Mouse (Mus musculus) urinary bladder, postnatal 25 days (tissue): ENCODE data around the gene Zscan22.
"Not testable (repeated sequence)": the region's sequence is repeated elsewhere in the genome, so short reads cannot be mapped to it uniquely, and the experiment has no call there.

Experiments used
- DNase-seq: peaks from one replicate; pipeline ENCODE4 v3.0.0; 2022; ENCODE audit warnings: low spot score

The Zscan22 gene

DNA sequence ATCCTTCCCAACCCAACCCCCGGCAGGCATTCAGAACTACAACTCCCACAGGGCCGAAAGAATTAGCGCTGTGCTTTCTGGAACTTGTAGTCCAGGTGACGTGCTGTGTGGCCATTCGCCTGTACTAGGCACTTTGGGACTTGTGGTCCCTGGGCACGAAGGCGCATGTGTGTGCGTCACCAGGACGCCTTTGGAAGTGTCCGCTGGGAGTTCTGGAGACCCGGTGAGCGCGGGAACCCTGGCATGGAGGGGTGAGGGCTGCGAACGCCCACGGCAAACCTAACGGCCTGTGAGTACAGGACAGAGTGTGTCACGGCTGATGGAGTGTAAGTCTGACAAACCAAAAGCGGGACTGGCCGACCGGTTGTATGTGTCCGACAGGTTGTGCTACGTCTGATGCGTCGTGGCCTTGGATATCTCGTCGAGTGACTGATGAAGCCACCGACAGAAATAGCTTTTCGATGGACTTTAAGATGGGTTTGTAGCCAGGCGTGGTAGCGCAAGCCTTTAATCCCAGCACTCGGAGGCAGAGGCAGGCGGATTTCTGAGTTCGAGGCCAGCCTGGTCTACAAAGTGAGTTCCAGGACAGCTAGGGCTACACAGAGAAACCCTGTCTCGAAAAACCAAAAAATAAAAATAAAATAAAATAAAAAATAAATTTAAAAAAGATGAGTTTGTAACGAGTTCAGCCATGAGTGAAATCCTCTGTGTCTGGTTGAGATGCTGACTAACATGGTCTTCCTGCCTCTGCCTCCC, at the start of gene Zscan22:
Zscan22 (plus strand) TSS at position 161 of the 756 bp plus-strand sequence.
- peak; percentile 77 for DNase-seq

- no peak for DNase-seq
These were observed 23.3 kb upstream of the Zscan22 start for GRCm38 (mm10) chr7:12874301-12874700.

GRCm38 (mm10) chr7:12880036-12880435, 17.6 kb upstream of the Zscan22 start:
- DNase-seq: no peak

GRCm38 (mm10) chr7:12880497-12880896, 17.1 kb upstream of the Zscan22 start:
- DNase-seq: not testable (repeated sequence)

DNA sequence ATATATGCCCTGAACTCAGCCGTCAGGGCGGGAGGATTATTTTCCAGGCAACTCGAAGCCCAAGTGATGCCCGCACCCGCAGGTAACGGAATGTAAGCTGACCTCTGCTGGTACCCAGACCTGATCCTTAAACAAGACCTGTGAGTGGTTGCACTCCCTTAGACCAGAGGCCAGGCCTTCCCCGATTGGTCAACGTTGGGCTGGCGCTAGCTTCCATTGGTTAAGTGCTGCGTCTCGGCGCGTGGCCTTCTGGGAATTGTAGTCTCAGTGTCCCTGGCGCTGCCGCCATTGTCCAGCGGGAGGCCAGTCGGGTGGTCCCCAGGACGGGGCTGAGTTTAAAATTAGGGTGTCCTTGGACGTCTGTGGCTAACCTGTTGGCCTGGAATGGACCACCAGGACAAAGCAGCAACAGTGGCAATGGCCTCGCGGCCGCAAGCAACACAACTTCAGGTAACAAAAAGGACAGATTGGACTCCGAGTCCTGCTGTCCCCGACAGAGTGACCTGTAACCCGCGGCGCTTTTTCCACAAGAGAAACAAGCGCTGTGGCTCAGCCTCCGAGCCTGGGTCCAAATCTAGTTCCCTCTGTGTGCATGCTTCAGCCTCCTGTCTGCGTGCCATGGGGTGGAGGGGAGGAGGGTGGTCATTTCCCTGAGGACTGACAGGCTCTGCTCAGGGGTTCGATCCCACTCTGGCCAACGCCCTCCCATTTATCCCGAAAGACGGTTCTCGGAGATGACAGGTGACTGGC, 16.5 kb upstream of the Zscan22 start, which contains the start of gene Zfp128:
Zfp128 (plus strand) TSS at position 267 of the 750 bp plus-strand sequence.
- peak; percentile 84 for DNase-seq

- no peak for DNase-seq
These were observed 10.9 kb upstream of the Zscan22 start for GRCm38 (mm10) chr7:12886563-12887266.

- DNase-seq: no peak
These were observed 10.0 kb upstream of the Zscan22 start for GRCm38 (mm10) chr7:12887585-12887984.

DNA sequence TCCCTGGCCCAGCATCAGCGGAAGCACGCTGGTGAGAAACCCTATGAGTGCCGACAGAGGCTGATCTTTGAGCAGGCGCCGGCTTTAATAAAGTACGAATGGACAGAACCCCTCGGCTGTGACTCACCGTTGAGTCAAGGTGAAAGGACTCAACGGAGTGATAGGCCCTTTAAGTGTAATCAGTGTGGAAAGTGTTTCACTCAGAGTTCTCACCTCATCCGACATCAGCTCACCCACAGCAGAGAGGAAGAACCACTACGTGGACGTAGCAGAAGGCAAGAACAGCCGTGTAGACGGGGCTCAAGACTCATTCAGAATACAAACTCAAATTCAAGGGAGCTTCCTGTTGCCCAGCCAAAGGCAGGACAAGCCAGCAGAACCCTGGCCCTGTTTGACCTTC, 6.7 kb upstream of the Zscan22 start:
- DNase-seq: no peak

DNA sequence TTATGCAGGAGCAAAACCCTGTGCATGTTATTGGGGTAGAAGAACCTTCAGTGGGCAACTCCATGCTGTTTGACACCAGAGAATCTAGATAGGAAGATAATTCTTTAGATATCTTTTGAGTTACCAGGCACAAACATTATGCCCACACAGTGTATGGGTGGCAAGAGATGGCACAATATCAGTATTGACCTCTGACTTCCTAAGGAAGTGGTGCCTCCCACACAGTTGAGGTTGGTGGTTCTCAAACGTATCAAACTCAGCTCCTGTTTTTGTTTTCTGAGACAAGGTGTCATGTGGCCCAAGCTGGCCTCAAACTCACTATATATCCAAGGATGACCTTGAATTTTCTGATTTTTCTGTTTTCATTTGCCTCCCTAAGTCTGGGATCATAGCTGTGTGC, 6.3 kb upstream of the Zscan22 start:
- no peak for DNase-seq

DNA sequence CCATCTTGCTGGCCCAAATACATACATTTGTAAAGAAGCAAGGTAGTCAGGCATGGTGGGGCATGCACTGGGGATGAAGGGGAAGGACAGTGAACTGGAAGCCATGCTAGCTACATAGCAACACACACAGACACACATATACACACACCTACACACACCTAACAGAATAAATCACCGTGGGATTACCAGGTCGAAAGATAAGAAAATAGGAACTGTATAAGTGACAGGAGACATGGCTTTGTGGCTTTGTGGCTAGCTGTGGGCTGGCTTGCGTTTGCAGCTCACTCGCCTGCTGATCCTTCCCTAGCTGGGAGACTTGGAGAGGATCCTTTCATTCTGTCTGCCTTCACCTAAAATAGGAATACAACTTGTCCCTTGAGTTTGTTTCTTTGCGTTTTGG, 3.9 kb downstream of the Zscan22 start:
- DNase-seq: no peak

- DNase-seq: no peak
These were observed 6.0 kb downstream of the Zscan22 start for GRCm38 (mm10) chr7:12903623-12904022.

- DNase-seq: no peak
These were observed 7.5 kb downstream of the Zscan22 start for GRCm38 (mm10) chr7:12905146-12905545.

DNA sequence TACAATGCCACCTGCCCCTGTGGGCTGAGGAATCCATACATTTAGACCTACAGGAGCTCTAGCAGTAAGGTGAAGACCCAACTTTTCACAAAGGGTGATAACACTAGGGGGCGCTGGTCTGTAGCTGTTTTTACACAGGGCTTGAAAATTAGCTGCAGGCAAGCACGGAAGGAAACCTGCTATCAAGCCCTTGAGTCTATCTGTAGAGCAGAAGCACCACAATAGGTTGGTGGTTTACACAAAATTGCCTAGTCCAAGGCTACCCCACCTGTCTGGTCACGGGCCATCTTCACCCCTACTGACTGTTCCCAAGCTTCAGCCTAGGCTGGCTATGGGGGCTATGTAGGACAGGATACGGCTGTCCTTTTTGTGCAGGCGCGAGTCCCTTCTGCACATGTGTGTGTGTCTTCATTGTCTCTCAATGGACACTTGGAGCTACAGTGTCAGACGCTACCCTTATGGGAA, 11.9 kb downstream of the Zscan22 start:
- peak; percentile 68 for DNase-seq

- peak; percentile 49 for DNase-seq
These were observed 12.6 kb downstream of the Zscan22 start for GRCm38 (mm10) chr7:12910181-12910668.

- no peak for DNase-seq
These were observed 15.9 kb downstream of the Zscan22 start for GRCm38 (mm10) chr7:12913556-12913955.

- DNase-seq: not testable (repeated sequence)
These were observed 22.9 kb downstream of the Zscan22 start for GRCm38 (mm10) chr7:12920495-12920894.

GRCm38 (mm10) chr7:12921318-12921704, 23.7 kb downstream of the Zscan22 start:
- DNase-seq: no peak

- DNase-seq: peak; percentile 95
These were observed 24.3 kb downstream of the Zscan22 start, which contains the start of gene Rps5 for GRCm38 (mm10) chr7:12921705-12922465. Gene Rps5, plus strand, starts transcription at chr7:12922290.

- no peak for DNase-seq
These were observed 25.1 kb downstream of the Zscan22 start for GRCm38 (mm10) chr7:12922729-12923128.

- DNase-seq: no peak
These were observed 28.7 kb downstream of the Zscan22 start for GRCm38 (mm10) chr7:12926316-12926715.

- peak; percentile 81 for DNase-seq
These were observed 29.6 kb downstream of the Zscan22 start, which contains the start of gene Rnf225 for GRCm38 (mm10) chr7:12927191-12927680. Gene Rnf225, plus strand, starts transcription at chr7:12927416.
